Mouse (Mus musculus): ENCODE results near the gene Lnx2.

The Lnx2 gene

GRCm38 (mm10) chr5:147090256-147090963, 14.0 kb upstream of the Lnx2 start:
- no peak for TF ChIP-seq GATA4 (IDR thresholded peaks at IDR 0.05; ENCODE audit: insufficient replicate concordance, low read length)

GRCm38 (mm10) chr5:147089836-147090235, 13.4 kb upstream of the Lnx2 start:
- no peak for TF ChIP-seq GATA4 (IDR thresholded peaks at IDR 0.05; ENCODE audit: insufficient replicate concordance, low read length)

- TF ChIP-seq GATA4 (IDR thresholded peaks at IDR 0.05; ENCODE audit: insufficient replicate concordance, low read length), result no peak
Observed at GRCm38 (mm10) chr5:147086816-147087215, 10.4 kb upstream of the Lnx2 start.

- no peak for TF ChIP-seq GATA4 (IDR thresholded peaks at IDR 0.05; ENCODE audit: insufficient replicate concordance, low read length)
Observed at GRCm38 (mm10) chr5:147085201-147085894, 9.0 kb upstream of the Lnx2 start.

GRCm38 (mm10) chr5:147078110-147078900, 1.9 kb upstream of the Lnx2 start:
- TF ChIP-seq GATA4 (IDR thresholded peaks at IDR 0.05; ENCODE audit: insufficient replicate concordance, low read length), result no peak

- no peak; the same call in 1 of the 2 replicates for TF ChIP-seq GATA4 (IDR thresholded peaks at IDR 0.05; ENCODE audit: insufficient replicate concordance, low read length)
Observed at GRCm38 (mm10) chr5:147077305-147078034, 1.1 kb upstream of the Lnx2 start.

- no peak for TF ChIP-seq GATA4 (IDR thresholded peaks at IDR 0.05; ENCODE audit: insufficient replicate concordance, low read length)
Observed at GRCm38 (mm10) chr5:147076799-147077165, 396 bp upstream of the Lnx2 start, which contains the start of gene Polr1d. TSS of gene Polr1d (plus strand) at chr5:147077050.

GRCm38 (mm10) chr5:147075103-147076025, 1.0 kb downstream of the Lnx2 start:
- no peak for TF ChIP-seq GATA4 (IDR thresholded peaks at IDR 0.05; ENCODE audit: insufficient replicate concordance, low read length)

GRCm38 (mm10) chr5:147073805-147074204, 2.6 kb downstream of the Lnx2 start:
- TF ChIP-seq GATA4 (IDR thresholded peaks at IDR 0.05; ENCODE audit: insufficient replicate concordance, low read length), result no peak

- TF ChIP-seq GATA4 (IDR thresholded peaks at IDR 0.05; ENCODE audit: insufficient replicate concordance, low read length), result no peak; the same call in 1 of the 2 replicates
Observed at GRCm38 (mm10) chr5:147071886-147072285, 4.5 kb downstream of the Lnx2 start.

- no peak for TF ChIP-seq GATA4 (IDR thresholded peaks at IDR 0.05; ENCODE audit: insufficient replicate concordance, low read length)
Observed at GRCm38 (mm10) chr5:147070791-147071516, 5.4 kb downstream of the Lnx2 start.

- TF ChIP-seq GATA4 (IDR thresholded peaks at IDR 0.05; ENCODE audit: insufficient replicate concordance, low read length), result no peak
Observed at GRCm38 (mm10) chr5:147068876-147069275, 7.5 kb downstream of the Lnx2 start.

- no peak for TF ChIP-seq GATA4 (IDR thresholded peaks at IDR 0.05; ENCODE audit: insufficient replicate concordance, low read length)
Observed at GRCm38 (mm10) chr5:147066965-147067364, 9.4 kb downstream of the Lnx2 start.

Measured in liver, adult (tissue).